Mouse (Mus musculus) forebrain, embryonic 12.5 days (tissue): ENCODE results near the gene Tnxb. TPM values are rescaled to one million over a fixed set of nuclear protein-coding genes. Genes with fewer than 3 reads are reported as not detected.
"Not testable (repeated sequence)": the region's sequence is repeated elsewhere in the genome, so short reads cannot be mapped to it uniquely, and the experiment has no call there.

ENCODE experiments used
- ATAC-seq: fragments of 200-750 bp; cut with Nextera tagmentation; 2 replicates; pipeline ENCODE4 v1.8.0; 2017; ENCODE audit warnings: moderate TSS enrichment; ENCODE audit not compliant: low FRiP score
- H3K27ac ChIP-seq: fragments of 300-500 bp; sonication (generic); 2 replicates; pipeline ENCODE4 v1.5.1; 2016; ENCODE audit warnings: mild to moderate bottlenecking
- H3K27me3 ChIP-seq: fragments of 300-500 bp; sonication (generic); 2 replicates; pipeline ENCODE4 v1.6.1; 2016; ENCODE audit warnings: mild to moderate bottlenecking
- H3K36me3 ChIP-seq: fragments of 300-500 bp; sonication (generic); replicated peaks from 2 replicates; pipeline ENCODE4 v1.6.1; 2016; ENCODE audit warnings: mild to moderate bottlenecking
- H3K4me1 ChIP-seq: fragments of 300-500 bp; sonication (generic); 2 replicates; pipeline ENCODE4 v1.6.1; 2016
- H3K4me2 ChIP-seq: fragments of 300-500 bp; sonication (generic); 2 replicates; pipeline ENCODE4 v1.6.1; 2016; ENCODE audit warnings: mild to moderate bottlenecking, moderate library complexity
- H3K4me3 ChIP-seq: fragments of 300-500 bp; sonication (generic); replicated peaks from 2 replicates; pipeline ENCODE4 v1.5.1; 2016; ENCODE audit warnings: mild to moderate bottlenecking
- H3K9ac ChIP-seq: fragments of 300-500 bp; sonication (generic); 2 replicates; pipeline ENCODE4 v1.6.1; 2016; ENCODE audit warnings: mild to moderate bottlenecking
- H3K9me3 ChIP-seq: fragments of 300-500 bp; sonication (generic); 2 replicates; pipeline ENCODE4 v1.6.1; 2016
- WGBS: fragments of 180-500 bp; shearing (Covaris S2); methylation state at CpG from one replicate; pipeline ENCODE4 v1.1.7; 2016; 5-methylcytosine and 5-hydroxymethylcytosine counted together
- polyA plus RNA-seq: library from polyadenylated mRNA; unstranded; fragments of >200 nt; fragmentation: Nextera tagmentation; extraction: Ambion mirVana; gene quantifications from 2 replicates; pipeline ENCODE4 v1.2.1, GENCODE M21; 2016

Gene Tnxb
- polyA plus RNA-seq, 1 experiment from 2014 or later = 0.03 TPM

GRCm38 (mm10) chr17:34729779-34730553, 59.6 kb downstream of the Tnxb start:
- ATAC-seq, H3K4me1 ChIP-seq, H3K36me3 ChIP-seq, H3K27ac ChIP-seq, H3K9ac ChIP-seq, H3K9me3 ChIP-seq, H3K4me2 ChIP-seq, H3K27me3 ChIP-seq, H3K4me3 ChIP-seq: not testable (repeated sequence)
- WGBS = 91% methylated on average over 12 of the region's 12 CpGs

DNA sequence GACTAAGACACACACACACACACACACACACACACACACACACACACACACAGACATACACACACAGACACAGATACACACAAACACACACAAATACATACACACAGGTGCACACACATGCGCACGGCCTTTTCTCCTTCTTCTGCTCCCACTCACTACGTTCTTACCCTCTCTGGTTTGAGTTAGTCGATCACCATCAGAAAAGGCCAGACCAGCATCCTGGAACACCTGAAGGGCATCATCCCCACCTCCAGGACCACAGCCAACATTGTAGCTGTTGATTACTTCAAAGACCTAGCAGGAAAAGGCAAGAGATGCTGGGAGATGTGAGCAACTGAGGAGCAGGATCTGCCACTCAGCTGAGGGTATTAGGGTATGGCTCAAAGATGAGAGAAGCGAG, 67.1 kb downstream of the Tnxb start:
- not testable (repeated sequence) for H3K27ac ChIP-seq, H3K4me1 ChIP-seq, H3K9ac ChIP-seq, ATAC-seq, H3K4me3 ChIP-seq, H3K4me2 ChIP-seq, H3K36me3 ChIP-seq, H3K9me3 ChIP-seq, H3K27me3 ChIP-seq
- 74% methylated on average over 5 of the region's 5 CpGs for WGBS

DNA sequence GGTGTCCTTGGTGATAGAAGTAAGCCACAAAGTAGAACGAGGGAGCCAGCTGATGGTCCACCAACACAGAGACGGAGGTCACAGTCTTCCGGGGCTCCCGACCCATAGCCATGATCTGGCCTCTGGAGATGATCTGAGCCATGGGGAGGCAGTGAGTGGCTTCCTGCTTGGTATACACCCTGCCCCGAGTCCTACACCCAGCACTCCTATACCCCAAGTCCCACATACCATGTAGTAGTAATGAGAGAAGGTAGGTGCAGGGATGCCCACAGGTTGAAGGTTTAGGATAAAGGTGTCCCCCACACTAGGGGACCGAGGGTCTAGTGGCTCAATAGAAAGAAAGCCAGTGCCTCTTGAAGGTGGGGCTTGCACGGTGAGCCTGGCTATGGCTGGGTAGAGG, 69.4 kb downstream of the Tnxb start:
- not testable (repeated sequence) for H3K4me2 ChIP-seq, H3K9me3 ChIP-seq, H3K36me3 ChIP-seq, H3K4me3 ChIP-seq, H3K27ac ChIP-seq, H3K4me1 ChIP-seq, H3K9ac ChIP-seq, H3K27me3 ChIP-seq, ATAC-seq
- 89% methylated on average over 7 of the region's 7 CpGs for WGBS

DNA sequence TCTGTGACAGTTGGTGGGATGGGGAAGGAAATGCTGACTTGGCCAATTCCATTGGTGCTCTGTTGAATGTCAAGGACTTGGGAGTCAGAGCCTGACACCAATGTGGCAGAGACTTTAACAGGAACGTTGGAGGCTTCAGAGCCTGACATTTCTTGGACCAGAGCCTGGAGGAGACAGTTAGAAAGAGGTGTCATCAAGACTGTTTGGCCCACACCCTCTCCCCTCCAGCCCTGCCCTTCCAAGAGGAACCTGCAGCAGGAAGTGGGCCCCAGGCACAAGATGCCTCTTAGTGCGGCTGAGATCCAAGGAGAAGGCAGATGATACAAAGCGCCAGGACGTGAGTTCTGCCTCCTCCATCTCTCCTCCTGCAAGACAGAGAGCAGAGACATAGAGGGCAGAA, 69.9 kb downstream of the Tnxb start:
- WGBS = 86% methylated on average over 4 of the region's 4 CpGs

GRCm38 (mm10) chr17:34743719-34744118, 73.4 kb downstream of the Tnxb start, which contains the start of gene C4b:
Gene C4b (minus strand): TSS chr17:34743882.
- 86% methylated on average over 7 of the region's 7 CpGs for WGBS
- no peak within 1 kb of the TSS for H3K4me3 ChIP-seq

More for the DNA sequence above, 69.9 kb downstream of the Tnxb start:
- H3K27me3 ChIP-seq = 0 out of 2 replicates have a peak, but pooled peaks cover 3% of the 10 kb centered on the region
- ATAC-seq = no peak
- no peaks in the 10 kb centered on the region for H3K36me3 ChIP-seq
- no peak overlapping the region for H3K27ac ChIP-seq
- H3K4me2 ChIP-seq = no peak overlapping the region
- H3K9ac ChIP-seq = no peak overlapping the region
- no peaks in the 10 kb centered on the region for H3K9me3 ChIP-seq
- H3K4me1 ChIP-seq = no peaks in the 10 kb centered on the region
- H3K4me3 ChIP-seq = no peak overlapping the region

GRCm38 (mm10) chr17:34744206-34744605, 73.9 kb downstream of the Tnxb start:
- no peak for ATAC-seq
- H3K4me2 ChIP-seq = no peak overlapping the region
- H3K27ac ChIP-seq = no peak overlapping the region
- H3K4me3 ChIP-seq = no peak overlapping the region
- no peaks in the 10 kb centered on the region for H3K36me3 ChIP-seq
- no peak overlapping the region for H3K9ac ChIP-seq
- H3K9me3 ChIP-seq = 0 out of 2 replicates have a peak, but pooled peaks cover 4% of the 10 kb centered on the region
- no peaks in the 10 kb centered on the region for H3K4me1 ChIP-seq
- H3K27me3 ChIP-seq = 0 out of 2 replicates have a peak, but pooled peaks cover 3% of the 10 kb centered on the region
- 78% methylated on average over 6 of the region's 6 CpGs for WGBS

More at GRCm38 (mm10) chr17:34743719-34744118, 73.4 kb downstream of the Tnxb start, which contains the start of gene C4b:
- H3K4me1 ChIP-seq = no peaks in the 10 kb centered on the region
- 0 out of 2 replicates have a peak, but pooled peaks cover 3% of the 10 kb centered on the region for H3K27me3 ChIP-seq
- no peak for ATAC-seq
- no peak within 1 kb of the TSS for H3K4me2 ChIP-seq
- no peaks in the 10 kb centered on the region for H3K36me3 ChIP-seq
- no peak within 1 kb of the TSS for H3K9ac ChIP-seq
- H3K27ac ChIP-seq = no peak within 1 kb of the TSS
- H3K9me3 ChIP-seq = 0 out of 2 replicates have a peak, but pooled peaks cover 3% of the 10 kb centered on the region

DNA sequence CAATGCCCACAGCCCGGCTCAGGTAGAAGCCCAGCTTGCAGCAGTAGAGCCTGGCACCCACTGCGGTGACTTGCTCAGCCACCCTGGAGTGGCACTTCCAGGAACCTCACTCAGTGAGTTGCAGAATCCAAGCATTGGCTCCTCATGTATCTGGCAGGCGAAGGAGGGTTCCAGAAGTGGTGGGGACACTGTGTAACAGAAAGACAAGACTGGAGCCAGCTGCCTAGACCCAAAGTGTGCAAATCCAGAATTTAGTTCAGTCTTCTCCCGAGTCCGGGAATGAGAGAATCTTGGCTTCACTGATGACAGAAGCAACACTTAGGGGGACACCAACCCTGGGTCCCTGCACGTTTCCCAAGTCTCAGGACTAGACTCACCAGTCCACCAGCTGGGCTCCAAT, 74.3 kb downstream of the Tnxb start:
- not testable (repeated sequence) for H3K4me1 ChIP-seq, H3K27ac ChIP-seq, H3K4me3 ChIP-seq, H3K9me3 ChIP-seq, H3K4me2 ChIP-seq, H3K36me3 ChIP-seq, H3K9ac ChIP-seq, ATAC-seq, H3K27me3 ChIP-seq
- WGBS = 91% methylated on average over 6 of the region's 6 CpGs

GRCm38 (mm10) chr17:34745166-34745565, 74.8 kb downstream of the Tnxb start:
- not testable (repeated sequence) for H3K27ac ChIP-seq, H3K9me3 ChIP-seq, H3K4me1 ChIP-seq, ATAC-seq, H3K27me3 ChIP-seq, H3K9ac ChIP-seq, H3K4me2 ChIP-seq, H3K4me3 ChIP-seq, H3K36me3 ChIP-seq
- 91% methylated on average over 4 of the region's 4 CpGs for WGBS

GRCm38 (mm10) chr17:34746531-34746930, 76.2 kb downstream of the Tnxb start:
- no peak for ATAC-seq
- Histone ChIP-seq H3K4me2 (no peak overlapping the region), H3K9ac (no peak overlapping the region), H3K27ac (no peak overlapping the region), H3K4me3 (no peak overlapping the region), H3K36me3 (no peaks in the 10 kb centered on the region), H3K4me1 (no peaks in the 10 kb centered on the region), H3K9me3 (0 out of 2 replicates have a peak, but pooled peaks cover 6% of the 10 kb centered on the region), H3K27me3 (no peaks in the 10 kb centered on the region)
- WGBS = 87% methylated on average over 5 of the region's 5 CpGs

DNA sequence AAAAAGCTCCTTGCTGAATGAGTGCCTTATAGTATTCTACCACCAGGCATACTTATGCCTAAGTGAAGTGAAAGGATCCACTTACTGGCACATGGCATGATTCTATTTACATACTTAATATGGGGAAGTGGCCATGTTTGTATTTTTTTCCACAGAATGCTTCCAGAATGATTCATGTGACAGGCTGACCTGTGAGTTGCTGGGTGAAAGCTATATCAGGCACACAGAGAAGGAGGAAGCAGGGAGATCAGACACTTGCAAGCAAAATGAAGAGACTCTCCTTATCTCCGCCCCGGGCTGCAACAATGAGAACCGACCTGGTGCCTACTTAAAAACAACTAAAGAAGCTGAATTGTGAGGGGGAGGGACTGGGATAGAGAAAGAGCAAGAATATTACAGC, 91.1 kb downstream of the Tnxb start:
- Histone ChIP-seq H3K4me1 (no peaks in the 10 kb centered on the region), H3K9ac (no peak overlapping the region), H3K27me3 (no peaks in the 10 kb centered on the region), H3K27ac (no peak overlapping the region), H3K9me3 (no peaks in the 10 kb centered on the region), H3K4me2 (no peak overlapping the region), H3K36me3 (no peaks in the 10 kb centered on the region), H3K4me3 (no peak overlapping the region)
- 82% methylated on average over 3 of the region's 3 CpGs for WGBS
- ATAC-seq = no peak

Other genes with a start within 250 kb of the Tnxb start
- gene Btnl4, start 193.2 kb upstream of the Tnxb start, polyA plus RNA-seq = not detected in 2 replicates
- not detected in 2 replicates for gene Btnl6, start 153.2 kb upstream of the Tnxb start, polyA plus RNA-seq
- 6.9 and 9.5 TPM in 2 replicates for gene Notch4, start 106.3 kb upstream of the Tnxb start, polyA plus RNA-seq
- gene Gpsm3, start 80.7 kb upstream of the Tnxb start, polyA plus RNA-seq = 2.0 and 2.7 TPM in 2 replicates
- gene Pbx2, start 79.3 kb upstream of the Tnxb start, polyA plus RNA-seq = 16.6 and 17.8 TPM in 2 replicates
- gene Ager, start 72.7 kb upstream of the Tnxb start, polyA plus RNA-seq = 2.6 and 2.9 TPM in 2 replicates
- gene Rnf5, start 66.8 kb upstream of the Tnxb start, polyA plus RNA-seq = 241 and 247 TPM in 2 replicates
- gene Agpat1, start 66.3 kb upstream of the Tnxb start, polyA plus RNA-seq = 70.5 and 73.9 TPM in 2 replicates
- 3.2 and 4.6 TPM in 2 replicates for gene Egfl8, start 54.6 kb upstream of the Tnxb start, polyA plus RNA-seq
- gene Ppt2, start 42.0 kb upstream of the Tnxb start, polyA plus RNA-seq = 20.3 and 21.2 TPM in 2 replicates
- gene Prrt1, start 41.0 kb upstream of the Tnxb start, polyA plus RNA-seq = 2.9 and 3.9 TPM in 2 replicates
- 13.9 and 14.6 TPM in 2 replicates for gene Fkbpl, start 25.8 kb upstream of the Tnxb start, polyA plus RNA-seq
- gene Atf6b, start 23.4 kb upstream of the Tnxb start, polyA plus RNA-seq = 107 and 109 TPM in 2 replicates
- gene C4b, start 73.3 kb downstream of the Tnxb start, polyA plus RNA-seq = not detected in 2 replicates
- gene Cyp21a1, start 134.0 kb downstream of the Tnxb start, polyA plus RNA-seq = not detected in 2 replicates
- 28.6 and 32.7 TPM in 2 replicates for gene Stk19, start 166.4 kb downstream of the Tnxb start, polyA plus RNA-seq
- 72.9 and 77.6 TPM in 2 replicates for gene Dxo, start 166.5 kb downstream of the Tnxb start, polyA plus RNA-seq
- 61.8 and 64.8 TPM in 2 replicates for gene Skiv2l, start 179.7 kb downstream of the Tnxb start, polyA plus RNA-seq
- gene Nelfe, start 179.9 kb downstream of the Tnxb start, polyA plus RNA-seq = 124 and 133 TPM in 2 replicates
- gene Cfb, start 192.0 kb downstream of the Tnxb start, polyA plus RNA-seq = 2.9 and 3.6 TPM in 2 replicates
- 9.2 and 10.4 TPM in 2 replicates for gene Zbtb12, start 208.9 kb downstream of the Tnxb start, polyA plus RNA-seq
- not detected in 2 replicates for gene Gm20547, start 211.5 kb downstream of the Tnxb start, polyA plus RNA-seq
- 1.3 and 1.6 TPM in 2 replicates for gene C2, start 227.7 kb downstream of the Tnxb start, polyA plus RNA-seq
- 111 and 114 TPM in 2 replicates for gene Ehmt2, start 227.9 kb downstream of the Tnxb start, polyA plus RNA-seq
- gene Slc44a4, start 243.9 kb downstream of the Tnxb start, polyA plus RNA-seq = not detected in 2 replicates